Mouse (Mus musculus) intestine, embryonic 16.5 days (tissue): ENCODE data around the gene Hist2h2aa2. TPM values are rescaled to one million over a fixed set of nuclear protein-coding genes. Genes with fewer than 3 reads are reported as not detected.
A peak's percentile ranks its signal among the peaks of the same experiment; 100 is the strongest.

Source experiments
- ATAC-seq: fragments of 200-750 bp; cut with Nextera tagmentation; 2 replicates; pipeline ENCODE4 v1.8.0; 2017; ENCODE audit warnings: moderate TSS enrichment, moderate library complexity
- H3K27ac ChIP-seq: fragments of 300-500 bp; sonication (generic); 2 replicates; pipeline ENCODE4 v1.5.1; 2014; ENCODE audit warnings: mild to moderate bottlenecking, low read length
- H3K27me3 ChIP-seq: fragments of 300-500 bp; sonication (generic); replicated peaks from 2 replicates; pipeline ENCODE4 v1.6.1; 2014; ENCODE audit warnings: low read length, control low read depth, mixed read lengths; ENCODE audit not compliant: control insufficient read depth, insufficient read depth
- H3K36me3 ChIP-seq: fragments of 300-500 bp; sonication (generic); 2 replicates; pipeline ENCODE4 v1.6.1; 2014; ENCODE audit warnings: low read length, control low read depth; ENCODE audit not compliant: control insufficient read depth, insufficient read depth
- H3K4me1 ChIP-seq: fragments of 300-500 bp; sonication (generic); 2 replicates; pipeline ENCODE4 v1.6.1; 2014; ENCODE audit warnings: low read length, control low read depth, mixed read lengths; ENCODE audit not compliant: control insufficient read depth, insufficient read depth
- H3K4me2 ChIP-seq: fragments of 300-500 bp; sonication (generic); 2 replicates; pipeline ENCODE4 v1.6.1; 2014; ENCODE audit warnings: low read depth, low read length, control low read depth
- H3K4me3 ChIP-seq: fragments of 300-500 bp; sonication (generic); 2 replicates; pipeline ENCODE4 v1.5.1; 2014; ENCODE audit warnings: mild to moderate bottlenecking, low read length
- H3K9ac ChIP-seq: fragments of 300-500 bp; sonication (generic); 2 replicates; pipeline ENCODE4 v1.6.1; 2014; ENCODE audit warnings: low read depth, low read length
- H3K9me3 ChIP-seq: fragments of 300-500 bp; sonication (generic); 2 replicates; pipeline ENCODE4 v1.6.1; 2016; ENCODE audit warnings: low read length, control low read depth; ENCODE audit not compliant: control insufficient read depth
- WGBS: fragments of 180-500 bp; shearing (Covaris S2); extraction: QIAGEN DNeasy Blood & Tissue Kit; methylation state at CpG from one replicate; pipeline ENCODE4 v1.1.7; 2014; 5-methylcytosine and 5-hydroxymethylcytosine counted together
- polyA plus RNA-seq: library from polyadenylated mRNA; unstranded; fragments of >200 nt; fragmentation: Nextera tagmentation; extraction: Ambion mirVana; gene quantifications from 2 replicates; pipeline ENCODE4 v1.2.1, GENCODE M21; 2015

Gene Hist2h2aa2
- polyA plus RNA-seq, 1 experiment from 2014 or later = 37.3 TPM

DNA sequence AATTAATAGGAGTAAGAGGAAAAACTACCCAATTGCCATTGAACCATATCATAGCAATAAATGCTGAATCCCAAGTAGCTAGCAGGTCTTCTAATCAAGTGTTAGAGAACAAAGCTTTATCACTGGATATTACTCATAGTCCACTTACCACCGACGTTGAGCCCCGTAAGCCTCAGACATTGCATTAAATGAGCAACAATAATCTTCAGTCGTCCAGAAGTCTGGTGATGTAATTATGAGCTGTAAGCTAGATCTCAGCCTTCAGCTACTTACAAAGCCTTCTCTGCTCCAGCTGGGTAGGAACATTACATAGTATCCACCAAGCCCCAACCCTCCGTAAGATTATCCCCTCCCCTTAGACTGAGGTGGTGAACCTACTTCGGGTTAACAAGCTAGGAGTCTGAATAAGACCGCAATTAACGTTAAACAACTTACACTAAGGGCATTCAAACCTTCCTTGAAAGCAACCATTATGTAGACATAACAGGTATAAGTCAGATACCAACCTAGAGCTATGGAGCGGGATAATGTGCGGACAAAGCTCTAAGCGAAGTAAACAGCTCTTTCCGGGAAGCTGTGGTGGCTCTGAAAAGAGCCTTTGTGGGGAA lies 2.1 kb downstream of the Hist2h2aa2 start:
- Histone ChIP-seq H3K4me1 (peaks cover 12% of the 10 kb centered on the region), H3K27me3 (no peaks in the 10 kb centered on the region), H3K36me3 (no peaks in the 10 kb centered on the region), H3K4me2 (peak overlapping the region; percentile 71), H3K4me3 (peak overlapping the region; percentile 55), H3K27ac (peak overlapping the region; percentile 72), H3K9me3 (no peaks in the 10 kb centered on the region), H3K9ac (peak overlapping the region; percentile 65)
- ATAC-seq = no peak
- WGBS = 0% methylated on average over 12 of the region's 12 CpGs

DNA sequence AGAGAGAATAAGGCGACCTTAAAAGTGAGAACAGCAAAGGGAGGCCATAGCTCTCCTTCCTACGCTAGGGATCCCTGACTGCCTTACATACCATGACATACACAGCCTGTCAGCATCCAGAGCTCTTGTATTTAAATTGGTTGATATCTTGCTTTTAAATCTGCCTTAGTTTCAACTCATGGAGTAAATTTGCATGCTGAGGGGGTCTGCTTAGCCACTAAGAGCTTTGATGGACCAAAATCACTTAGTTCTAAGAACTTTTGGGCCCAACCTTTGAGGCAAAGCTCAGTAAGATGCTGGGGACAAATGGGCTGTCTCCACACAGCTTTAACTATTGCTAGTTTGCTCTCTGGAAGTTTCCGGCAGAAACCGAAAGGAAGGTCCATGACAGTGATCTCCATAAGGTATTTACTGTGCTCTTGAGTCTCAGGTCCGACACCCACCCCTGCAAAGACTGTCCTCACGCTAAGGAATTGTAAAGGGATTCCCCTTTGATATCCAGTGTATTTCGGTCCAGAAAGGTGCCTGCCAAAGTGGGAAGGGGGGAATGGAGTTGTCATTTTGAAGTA lies 2.7 kb downstream of the Hist2h2aa2 start:
- Histone ChIP-seq H3K4me2 (peak overlapping the region; percentile 71), H3K4me3 (peak overlapping the region; percentile 55), H3K36me3 (no peaks in the 10 kb centered on the region), H3K9ac (peak overlapping the region; percentile 65), H3K9me3 (no peaks in the 10 kb centered on the region), H3K27me3 (no peaks in the 10 kb centered on the region), H3K4me1 (peaks cover 12% of the 10 kb centered on the region), H3K27ac (peak overlapping the region; percentile 72)
- no peak for ATAC-seq
- 14% methylated on average over 7 of the region's 7 CpGs for WGBS

DNA sequence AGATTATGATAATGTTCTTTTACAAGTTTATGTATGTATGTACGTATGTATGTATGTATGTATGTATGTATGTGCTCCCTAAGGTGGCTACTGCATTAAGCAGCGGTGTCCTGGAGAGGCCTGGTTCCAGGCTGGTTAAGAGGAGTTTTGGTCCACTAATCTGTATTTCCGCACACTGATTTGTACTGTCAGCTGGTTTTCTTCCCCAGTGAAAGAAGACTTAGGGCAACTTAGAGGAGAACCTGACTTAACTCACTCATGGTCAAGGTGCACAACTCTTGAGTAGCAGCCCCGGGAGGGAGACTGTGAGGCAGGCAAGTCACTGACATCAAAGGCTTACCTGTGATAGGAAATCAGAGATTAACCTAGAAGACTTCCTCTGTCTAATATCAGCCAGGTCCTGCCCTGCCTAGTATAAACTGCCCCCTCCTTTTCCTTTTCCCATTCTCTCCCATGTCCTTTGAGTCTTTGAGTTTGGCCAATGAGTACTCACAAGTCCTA lies 3.2 kb downstream of the Hist2h2aa2 start:
- Histone ChIP-seq H3K27me3 (no peaks in the 10 kb centered on the region), H3K4me2 (peak overlapping the region; percentile 71), H3K9me3 (no peaks in the 10 kb centered on the region), H3K36me3 (no peaks in the 10 kb centered on the region), H3K9ac (peak overlapping the region; percentile 65), H3K4me1 (peaks cover 12% of the 10 kb centered on the region), H3K27ac (peak overlapping the region; percentile 72), H3K4me3 (peak overlapping the region; percentile 55)
- ATAC-seq = no peak
- whole genome bisulfite sequencing = 74% methylated on average over 4 of the region's 4 CpGs

DNA sequence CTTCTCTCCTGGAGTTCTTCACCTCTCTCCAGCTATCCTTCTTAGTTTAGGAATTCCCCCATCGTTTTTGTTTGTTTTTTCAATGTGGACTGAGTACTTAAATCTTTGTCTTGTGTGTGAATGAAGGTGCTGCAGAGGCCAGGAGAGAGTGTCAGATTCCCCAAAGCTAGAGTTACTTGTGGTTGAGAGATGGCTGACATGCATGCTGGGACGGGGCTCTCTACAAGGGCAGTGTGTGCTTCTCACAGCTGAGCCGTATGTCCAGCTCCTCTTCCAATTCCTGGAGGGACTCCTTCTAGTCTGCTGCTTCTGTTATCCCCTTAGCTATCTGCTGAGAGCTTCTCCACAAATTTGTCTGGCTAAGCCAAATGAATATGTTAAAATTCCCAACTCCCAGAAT lies 4.2 kb downstream of the Hist2h2aa2 start:
- Histone ChIP-seq H3K27me3 (no peaks in the 10 kb centered on the region), H3K36me3 (no peaks in the 10 kb centered on the region), H3K4me1 (peaks cover 11% of the 10 kb centered on the region), H3K27ac (no peak overlapping the region), H3K9ac (no peak overlapping the region), H3K4me2 (no peak overlapping the region), H3K9me3 (no peaks in the 10 kb centered on the region), H3K4me3 (no peak overlapping the region)
- WGBS = 46% methylated on average over 3 of the region's 3 CpGs
- no peak for ATAC-seq

DNA sequence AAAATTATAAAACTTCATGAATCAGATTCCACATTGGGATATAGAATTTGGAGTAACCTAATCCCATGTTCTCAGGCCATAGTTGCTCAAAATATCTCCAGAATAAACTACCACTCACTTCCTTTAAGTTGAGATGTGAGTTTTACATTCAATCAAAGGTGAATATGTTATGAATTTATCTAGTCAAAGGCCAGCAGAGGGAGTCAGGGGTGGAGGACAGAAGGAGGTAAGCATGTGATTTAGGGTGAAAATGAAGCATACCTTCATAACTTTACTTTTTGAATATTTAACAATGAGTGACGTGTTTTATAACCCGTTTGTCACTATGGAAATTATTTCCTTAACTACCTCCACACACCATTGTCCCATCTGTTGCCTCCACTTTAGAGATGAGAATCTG lies 5.2 kb downstream of the Hist2h2aa2 start:
- no peaks in the 10 kb centered on the region for H3K27me3 ChIP-seq
- no peak for ATAC-seq
- WGBS = 90% methylated on average over 2 of the region's 2 CpGs
- no peak overlapping the region for H3K4me3 ChIP-seq
- H3K9me3 ChIP-seq = no peaks in the 10 kb centered on the region
- no peak overlapping the region for H3K27ac ChIP-seq
- no peak overlapping the region for H3K9ac ChIP-seq
- H3K4me1 ChIP-seq = peaks cover 10% of the 10 kb centered on the region
- no peak overlapping the region for H3K4me2 ChIP-seq
- H3K36me3 ChIP-seq = no peaks in the 10 kb centered on the region

DNA sequence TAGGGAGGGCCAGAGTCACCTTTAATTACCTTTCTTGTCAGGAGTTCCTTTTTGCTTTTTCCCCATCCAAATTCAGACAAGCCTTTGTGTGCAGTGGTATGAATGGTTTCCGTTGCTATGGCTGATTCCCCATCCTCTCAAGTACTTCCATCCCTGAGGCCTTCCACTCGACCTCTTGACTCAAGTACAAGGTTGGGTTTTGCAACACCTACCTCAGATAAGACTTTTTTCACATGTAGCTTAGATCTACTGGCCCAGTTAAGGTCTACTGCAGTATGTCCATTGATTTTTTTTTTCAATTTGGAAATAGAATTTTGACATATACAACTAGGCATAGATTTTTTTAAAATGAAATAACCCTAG lies 8.3 kb downstream of the Hist2h2aa2 start:
- H3K9ac ChIP-seq = no peak overlapping the region
- no peak overlapping the region for H3K4me3 ChIP-seq
- WGBS = 64% methylated on average over 2 of the region's 2 CpGs
- no peak overlapping the region for H3K27ac ChIP-seq
- peaks cover under 1% of the 10 kb centered on the region; the same call in 1 of the 2 replicates for H3K4me1 ChIP-seq
- no peaks in the 10 kb centered on the region for H3K9me3 ChIP-seq
- no peak for ATAC-seq
- H3K27me3 ChIP-seq = no peaks in the 10 kb centered on the region
- H3K36me3 ChIP-seq = no peaks in the 10 kb centered on the region
- H3K4me2 ChIP-seq = no peak overlapping the region

DNA sequence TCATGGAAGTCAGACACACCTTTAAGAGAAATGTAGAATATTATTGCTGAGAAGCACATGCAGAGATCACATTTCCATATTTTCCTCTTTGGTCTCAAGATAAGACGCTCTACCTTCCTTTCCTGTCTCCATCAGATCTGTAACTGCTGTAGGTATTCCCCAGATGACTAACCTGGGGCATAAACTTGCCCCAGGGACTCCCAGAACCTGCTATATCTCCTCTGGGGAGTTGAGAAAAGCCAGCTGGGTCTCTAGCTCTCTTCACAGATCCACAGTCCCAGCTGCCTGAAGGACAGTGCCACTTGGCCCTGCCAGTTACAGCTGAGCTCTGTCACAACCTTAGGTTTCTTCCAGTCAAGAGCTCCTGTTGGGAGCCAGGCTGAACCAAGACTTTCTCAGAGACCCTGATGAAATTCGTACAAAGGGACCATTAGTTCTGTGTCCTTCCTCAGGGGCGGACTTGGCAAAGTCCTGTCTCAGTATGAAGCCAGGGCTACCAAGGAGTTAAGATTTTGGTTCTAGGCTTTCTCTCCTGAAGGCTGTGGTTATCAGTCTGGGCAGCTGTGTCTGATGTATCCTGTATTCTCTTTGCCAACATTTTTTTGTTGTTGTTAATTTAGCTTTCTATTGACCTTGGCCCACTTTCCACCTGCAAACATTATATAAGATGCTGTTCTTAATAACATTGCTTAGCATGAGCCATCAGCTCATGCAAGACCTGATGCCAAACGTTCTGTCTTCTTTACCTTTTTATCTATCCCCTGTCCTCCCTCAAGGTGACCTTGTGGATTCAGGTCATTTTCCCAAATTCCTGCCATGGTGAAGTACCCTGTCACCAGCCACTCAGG lies 8.9 kb downstream of the Hist2h2aa2 start:
- no peak overlapping the region for H3K4me3 ChIP-seq
- no peak for ATAC-seq
- no peaks in the 10 kb centered on the region for H3K36me3 ChIP-seq
- H3K9me3 ChIP-seq = no peaks in the 10 kb centered on the region
- 79% methylated on average over 4 of the region's 4 CpGs for WGBS
- no peaks in the 10 kb centered on the region for H3K27me3 ChIP-seq
- no peak overlapping the region for H3K4me2 ChIP-seq
- H3K9ac ChIP-seq = no peak overlapping the region
- H3K4me1 ChIP-seq = no peaks in the 10 kb centered on the region
- H3K27ac ChIP-seq = no peak overlapping the region

DNA sequence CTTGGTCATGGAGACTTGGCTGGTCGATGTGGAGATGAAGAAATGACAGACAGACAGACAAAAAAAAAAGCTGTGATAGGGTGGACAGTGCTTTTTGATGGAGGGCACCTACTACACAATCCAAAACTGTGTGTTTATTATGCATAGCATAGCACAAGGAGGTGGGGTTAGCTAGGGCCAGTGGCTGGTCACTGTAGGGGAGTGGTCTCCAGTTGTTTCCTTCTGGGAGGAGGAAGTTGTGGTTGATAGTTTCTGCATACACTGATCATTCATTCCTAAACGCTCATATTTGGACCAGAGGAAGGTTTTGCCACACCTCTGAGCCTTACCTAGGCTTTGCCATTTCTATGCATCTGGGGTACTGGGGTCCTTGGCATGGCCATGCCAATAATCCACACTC lies 9.7 kb downstream of the Hist2h2aa2 start:
- 72% methylated on average over 2 of the region's 2 CpGs for WGBS

DNA sequence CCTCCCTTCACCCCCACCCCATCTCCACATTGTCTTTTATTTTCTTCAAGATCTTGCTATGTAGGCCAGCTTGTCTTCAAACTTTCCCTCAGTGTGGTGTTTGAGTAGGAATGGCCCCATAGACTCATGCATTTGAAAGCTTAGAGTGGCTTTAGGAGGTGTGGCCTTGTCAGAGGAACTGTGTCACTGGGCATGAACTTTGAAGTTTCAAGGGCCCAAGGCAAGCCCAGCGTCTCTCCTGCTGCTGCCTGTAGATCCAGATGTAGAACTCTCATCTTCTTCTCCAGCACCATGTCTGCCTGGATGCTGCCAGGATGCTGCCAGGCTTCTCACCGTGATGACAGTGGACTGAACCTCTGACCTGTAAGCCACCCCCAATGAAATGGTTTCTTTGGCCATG lies 11.2 kb downstream of the Hist2h2aa2 start:
- Histone ChIP-seq H3K4me1 (no peaks in the 10 kb centered on the region), H3K4me3 (no peak overlapping the region), H3K27ac (no peak overlapping the region), H3K9me3 (no peaks in the 10 kb centered on the region), H3K27me3 (no peaks in the 10 kb centered on the region), H3K4me2 (no peak overlapping the region), H3K9ac (no peak overlapping the region), H3K36me3 (no peaks in the 10 kb centered on the region)
- ATAC-seq = peak; percentile 19; the same call in 1 of the 2 replicates
- WGBS = 66% methylated on average over 2 of the region's 2 CpGs

More for the DNA sequence above, 9.7 kb downstream of the Hist2h2aa2 start:
- H3K4me2 ChIP-seq = no peak overlapping the region
- no peak overlapping the region for H3K27ac ChIP-seq
- H3K27me3 ChIP-seq = no peaks in the 10 kb centered on the region
- H3K9ac ChIP-seq = no peak overlapping the region
- H3K4me3 ChIP-seq = no peak overlapping the region
- no peaks in the 10 kb centered on the region for H3K9me3 ChIP-seq
- H3K4me1 ChIP-seq = no peaks in the 10 kb centered on the region
- ATAC-seq = no peak
- H3K36me3 ChIP-seq = no peaks in the 10 kb centered on the region
